Mouse (Mus musculus): ENCODE measurements around the gene Ccdc188.

Ccdc188 gene

GRCm38 (mm10) chr16:18233919-18234670 is 16.4 kb downstream of the Ccdc188 start:
- no peak for DNase-seq (ENCODE audit: extremely low read depth, low read depth, low spot score)

GRCm38 (mm10) chr16:18234671-18235388 is 17.2 kb downstream of the Ccdc188 start, which contains the start of gene Zdhhc8:
Gene Zdhhc8 (minus strand): TSS chr16:18235136.
- DNase-seq (ENCODE audit: extremely low read depth, low read depth, low spot score) = no peak

GRCm38 (mm10) chr16:18235389-18236065 is 17.8 kb downstream of the Ccdc188 start:
- no peak for DNase-seq (ENCODE audit: extremely low read depth, low read depth, low spot score)

GRCm38 (mm10) chr16:18236676-18237501 is 19.2 kb downstream of the Ccdc188 start:
- no peak for DNase-seq (ENCODE audit: extremely low read depth, low read depth, low spot score)

- DNase-seq (ENCODE audit: extremely low read depth, low read depth, low spot score) = no peak
Observed at GRCm38 (mm10) chr16:18241581-18241980, 23.9 kb downstream of the Ccdc188 start.

GRCm38 (mm10) chr16:18247521-18248399 is 30.1 kb downstream of the Ccdc188 start:
- no peak for DNase-seq (ENCODE audit: extremely low read depth, low read depth, low spot score)

GRCm38 (mm10) chr16:18248433-18249363 is 31.0 kb downstream of the Ccdc188 start, which contains the start of the genes Trmt2a and Ranbp1:
Gene Trmt2a (plus strand): TSS chr16:18248679.
Gene Ranbp1 (minus strand): TSS chr16:18248732.
- DNase-seq (ENCODE audit: extremely low read depth, low read depth, low spot score) = peak; percentile 43

GRCm38 (mm10) chr16:18249364-18249967 is 31.8 kb downstream of the Ccdc188 start:
- no peak for DNase-seq (ENCODE audit: extremely low read depth, low read depth, low spot score)

- DNase-seq (ENCODE audit: extremely low read depth, low read depth, low spot score) = no peak
Observed at GRCm38 (mm10) chr16:18250231-18250630, 32.6 kb downstream of the Ccdc188 start.

- DNase-seq (ENCODE audit: extremely low read depth, low read depth, low spot score) = no peak
Observed at GRCm38 (mm10) chr16:18250828-18251790, 33.4 kb downstream of the Ccdc188 start.

- no peak for DNase-seq (ENCODE audit: extremely low read depth, low read depth, low spot score)
Observed at GRCm38 (mm10) chr16:18252736-18253135, 35.1 kb downstream of the Ccdc188 start.

- DNase-seq (ENCODE audit: extremely low read depth, low read depth, low spot score) = no peak
Observed at GRCm38 (mm10) chr16:18253866-18254265, 36.2 kb downstream of the Ccdc188 start.

- DNase-seq (ENCODE audit: extremely low read depth, low read depth, low spot score) = no peak
Observed at GRCm38 (mm10) chr16:18258221-18258620, 40.5 kb downstream of the Ccdc188 start, which contains the start of gene Gm49776. Gene Gm49776 (minus strand): TSS chr16:18258321.

- no peak for DNase-seq (ENCODE audit: extremely low read depth, low read depth, low spot score)
Observed at GRCm38 (mm10) chr16:18265024-18265423, 47.3 kb downstream of the Ccdc188 start.

- DNase-seq (ENCODE audit: extremely low read depth, low read depth, low spot score) = no peak
Observed at GRCm38 (mm10) chr16:18268182-18268581, 50.5 kb downstream of the Ccdc188 start.
